Comparison of ENCODE assay signal across 8 mouse cellular contexts in the genomic region with DNA sequence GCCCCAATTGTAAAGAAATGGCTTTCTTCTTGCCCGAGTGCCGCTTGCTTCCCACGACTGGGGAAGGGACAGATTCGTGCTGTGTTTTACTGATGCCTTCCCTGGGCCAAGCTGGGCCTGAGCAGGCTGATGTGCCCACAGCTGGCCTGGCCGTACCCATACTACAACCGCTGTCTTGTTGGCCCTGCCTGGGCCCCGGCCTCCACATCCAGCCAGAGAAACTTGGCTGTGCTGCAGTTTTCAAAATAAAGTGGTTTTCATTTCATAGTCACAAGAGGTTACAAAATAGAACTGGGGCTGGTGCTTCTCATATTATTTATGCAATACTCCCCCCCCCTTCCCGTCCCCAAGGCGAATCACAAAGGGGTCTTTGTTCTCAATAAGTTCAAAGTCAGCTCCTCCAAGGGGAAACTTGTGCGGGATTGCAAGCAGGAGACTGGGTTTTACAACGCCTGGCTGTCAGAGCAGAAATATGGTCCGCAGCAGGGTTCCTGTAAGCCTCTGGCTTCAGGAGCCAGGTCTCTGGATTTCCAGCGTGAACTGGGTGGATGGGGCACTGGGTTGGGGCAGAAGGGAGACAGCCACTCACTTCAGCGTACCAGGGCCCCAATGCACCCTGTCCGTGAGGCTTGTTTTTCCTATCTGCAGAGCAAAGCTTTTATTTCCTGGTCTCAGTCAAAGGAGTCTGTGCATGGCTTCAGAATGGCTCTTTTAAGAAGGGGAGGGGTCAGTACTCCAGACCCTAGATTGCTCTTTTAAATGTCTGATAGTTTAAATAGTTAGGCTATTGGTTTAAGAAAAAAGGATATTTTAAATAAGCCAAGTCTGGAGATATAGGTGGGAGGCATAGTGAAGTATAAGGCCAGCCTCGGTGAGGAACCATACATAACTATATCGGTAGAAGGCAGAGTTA.
DNase-seq lines count a peak whose midpoint lies in the region; ATAC-seq lines count a peak whose summit lies in the region.

No protein-coding gene starts in this region.

- no peak for ATAC-seq in heart, embryonic 16.5 days (replicated peaks; ENCODE audit: extremely low read depth, insufficient read depth, low FRiP score)
- 0 out of 2 replicates have a peak, but pooled peaks have one; percentile 45 for ATAC-seq in limb, embryonic 12.5 days (ENCODE audit: insufficient number of reproducible peaks, insufficient read depth, low FRiP score, low TSS enrichment, low read depth)
- peak; percentile 77 for ATAC-seq in neural tube, embryonic 12.5 days (ENCODE audit: low FRiP score, low read depth)

- H3K27ac ChIP-seq in heart, embryonic 16.5 days (ENCODE audit: low read length): peak overlapping the region; percentile 81
- H3K27ac ChIP-seq in limb, embryonic 12.5 days: peak overlapping the region; percentile 98
- peak overlapping the region; percentile 86 for H3K27ac ChIP-seq in neural tube, embryonic 12.5 days

- peak; percentile 43 to 54 for DNase-seq in cerebellum, postnatal 10 days
- DNase-seq in cerebellum, adult 18-20 months: no peak
- DNase-seq in urinary bladder, postnatal 4 days (ENCODE audit: low spot score in 2 of 2): peak; percentile 18 to 56
- no peak for DNase-seq in urinary bladder, adult 18-20 months (ENCODE audit: low spot score in 2 of 2)
- DNase-seq in kidney, postnatal 36 days: no peak

- H3K9me3 ChIP-seq in heart, embryonic 16.5 days (replicated peaks; ENCODE audit: control insufficient read depth, low read length): no peaks in the 10 kb centered on the region
- no peaks in the 10 kb centered on the region for H3K9me3 ChIP-seq in limb, embryonic 12.5 days
- no peaks in the 10 kb centered on the region for H3K9me3 ChIP-seq in neural tube, embryonic 12.5 days

- H3K36me3 ChIP-seq in heart, embryonic 16.5 days (ENCODE audit: control insufficient read depth, insufficient read depth): no peaks in the 10 kb centered on the region
- H3K36me3 ChIP-seq in limb, embryonic 12.5 days: no peaks in the 10 kb centered on the region
- H3K36me3 ChIP-seq in neural tube, embryonic 12.5 days: no peaks in the 10 kb centered on the region

- H3K4me2 ChIP-seq in heart, embryonic 16.5 days (ENCODE audit: low read depth, low read length): no peak overlapping the region
- peak overlapping the region; percentile 15; the same call in 1 of the 2 replicates for H3K4me2 ChIP-seq in limb, embryonic 12.5 days
- peak overlapping the region; percentile 27; the same call in 1 of the 2 replicates for H3K4me2 ChIP-seq in neural tube, embryonic 12.5 days (replicated peaks)

- 58% methylated on average over 17 of the region's 17 CpGs for WGBS in heart, embryonic 16.5 days
- WGBS in limb, embryonic 12.5 days: 25% methylated on average over 17 of the region's 17 CpGs
- 11% methylated on average over 17 of the region's 17 CpGs for WGBS in neural tube, embryonic 12.5 days

- no peaks in the 10 kb centered on the region for H3K27me3 ChIP-seq in heart, embryonic 16.5 days (ENCODE audit: control insufficient read depth, insufficient read depth, low read length)
- H3K27me3 ChIP-seq in limb, embryonic 12.5 days: no peaks in the 10 kb centered on the region
- H3K27me3 ChIP-seq in neural tube, embryonic 12.5 days (replicated peaks): no peaks in the 10 kb centered on the region

- peaks cover 19% of the 10 kb centered on the region for H3K4me1 ChIP-seq in heart, embryonic 16.5 days (ENCODE audit: control insufficient read depth, insufficient read depth, low read length)
- H3K4me1 ChIP-seq in limb, embryonic 12.5 days (replicated peaks): peaks cover 55% of the 10 kb centered on the region
- H3K4me1 ChIP-seq in neural tube, embryonic 12.5 days: peaks cover 49% of the 10 kb centered on the region

- no peak overlapping the region for H3K4me3 ChIP-seq in heart, embryonic 16.5 days (ENCODE audit: low read length)
- no peak overlapping the region for H3K4me3 ChIP-seq in limb, embryonic 12.5 days (replicated peaks)
- H3K4me3 ChIP-seq in neural tube, embryonic 12.5 days: no peak overlapping the region

- peak overlapping the region; percentile 58 for H3K9ac ChIP-seq in heart, embryonic 16.5 days (ENCODE audit: low read length)
- peak overlapping the region; percentile 37; the same call in 1 of the 2 replicates for H3K9ac ChIP-seq in limb, embryonic 12.5 days (replicated peaks)
- no peak overlapping the region for H3K9ac ChIP-seq in neural tube, embryonic 12.5 days

Comparison
In these comparisons a context has a peak if more than half of its experiments do, and no peak if none do; other contexts are left out.
1. DNase-seq: peak in cerebellum, postnatal 10 days (2 of 2) and urinary bladder, postnatal 4 days (2 of 2); none in cerebellum, adult 18-20 months (0 of 2), urinary bladder, adult 18-20 months (0 of 2) and kidney, postnatal 36 days (0 of 2).
2. Peak in every context shown above with its lines, with median percentiles within 50 percentile points of each other: H3K27ac ChIP-seq.